Mouse (Mus musculus) frontal cortex, adult (tissue): Measurements from ENCODE around the gene Twnk.

Experiments used
- ATAC-seq: cut with Nextera tagmentation; 2 replicates; pipeline ENCODE4 v1.9.2; 2017; ENCODE audit warnings: mild to moderate bottlenecking, moderate library complexity, mixed read lengths; ENCODE audit not compliant: low TSS enrichment

Twnk gene

DNA sequence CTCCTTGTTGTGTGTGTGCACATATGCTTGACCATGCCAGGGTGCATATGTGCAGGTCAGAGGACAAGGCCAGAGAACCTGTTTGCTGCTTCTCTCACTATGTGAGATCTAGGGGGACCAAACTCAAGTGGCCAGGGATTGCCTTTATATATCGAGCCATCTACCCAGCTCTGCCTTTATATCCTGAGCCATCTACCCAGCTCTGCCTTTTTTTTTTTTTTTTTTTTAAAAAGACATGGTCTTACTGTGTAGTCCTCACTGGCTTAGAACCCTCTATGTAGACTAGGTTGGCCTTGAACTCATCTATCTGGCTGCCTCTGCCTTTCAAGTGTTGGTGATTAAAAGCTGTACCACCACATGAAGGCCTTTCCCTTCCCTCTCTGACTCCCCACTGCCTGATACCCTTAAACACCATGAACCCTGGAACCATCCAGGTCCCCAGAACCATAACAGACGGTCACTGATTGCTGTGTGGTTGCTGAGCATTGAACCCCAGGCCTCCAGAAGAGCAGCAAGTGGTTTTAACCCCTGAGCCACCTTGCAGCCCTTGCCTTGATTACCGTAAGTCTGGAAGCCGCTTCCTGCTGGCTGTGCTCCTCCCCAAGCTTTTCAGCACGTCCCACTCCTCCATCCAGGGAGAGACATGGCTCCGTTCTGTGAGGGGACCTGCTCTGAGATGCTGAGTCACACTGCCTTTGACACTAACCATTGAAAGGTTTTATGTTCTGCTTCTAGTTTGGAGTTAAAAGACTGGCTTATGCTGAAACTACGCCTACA lies 1.5 kb upstream of the Twnk start:
- no peak for ATAC-seq

DNA sequence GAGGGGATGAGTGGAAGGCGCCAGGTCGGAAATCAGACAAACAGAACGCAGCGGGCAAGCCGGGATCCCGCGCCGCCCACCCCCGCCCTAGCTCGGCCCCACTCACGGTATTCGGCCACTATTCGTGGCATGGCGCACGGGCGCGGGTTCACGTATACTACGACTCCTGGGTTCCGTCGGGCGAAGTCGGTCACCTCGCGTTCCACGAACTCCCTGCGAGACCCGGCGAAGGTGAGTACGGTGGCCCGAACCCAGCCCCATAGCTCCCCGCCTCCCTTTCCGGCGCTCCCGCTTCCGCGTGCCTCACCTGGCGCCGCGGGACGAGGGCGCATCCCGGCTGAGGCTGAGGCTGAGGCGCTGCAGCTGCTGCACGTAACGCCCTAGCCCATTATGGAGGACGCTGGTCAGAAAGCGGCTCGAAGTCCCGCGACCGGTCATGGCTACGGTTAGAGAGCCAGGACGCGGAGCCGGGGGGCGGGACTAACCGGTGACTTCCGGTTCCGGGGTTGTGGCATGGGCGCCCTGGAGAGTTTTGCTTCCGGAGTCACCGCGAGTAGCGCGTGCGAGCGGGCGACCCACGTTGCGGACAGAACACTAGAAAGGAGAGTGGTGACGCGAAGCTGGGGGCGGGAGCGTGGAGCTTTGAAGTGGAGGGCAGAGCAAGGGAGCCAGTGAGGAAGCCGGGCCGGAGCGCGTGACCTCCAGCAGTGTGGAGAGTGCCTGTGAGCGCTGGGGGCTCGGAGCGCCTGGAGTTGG lies 672 bp downstream of the Twnk start, which contains the start of gene Mrpl43:
TSS of gene Mrpl43 (minus strand) at position 486 of the 756 bp plus-strand sequence.
- peak; percentile 90 for ATAC-seq

DNA sequence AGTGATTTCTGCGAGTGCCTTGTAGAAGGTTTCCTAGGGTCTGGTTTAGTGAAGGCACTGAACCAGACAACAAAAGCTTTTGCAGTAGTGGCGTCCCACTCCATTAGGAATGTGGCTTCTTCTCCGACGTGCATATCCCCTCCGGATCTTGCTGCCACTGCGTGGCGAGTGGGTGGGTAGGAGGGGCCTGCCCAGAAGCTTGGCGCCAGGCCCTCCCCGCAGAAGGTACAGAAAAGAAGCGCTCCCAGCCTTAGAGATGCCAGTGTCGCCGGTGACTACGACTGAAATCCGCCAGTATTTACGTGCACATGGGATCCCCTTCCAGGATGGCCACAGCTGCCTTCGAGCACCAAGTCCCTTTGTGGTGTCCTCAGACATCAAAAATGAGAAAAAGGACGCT lies 1.6 kb downstream of the Twnk start:
- no peak for ATAC-seq

DNA sequence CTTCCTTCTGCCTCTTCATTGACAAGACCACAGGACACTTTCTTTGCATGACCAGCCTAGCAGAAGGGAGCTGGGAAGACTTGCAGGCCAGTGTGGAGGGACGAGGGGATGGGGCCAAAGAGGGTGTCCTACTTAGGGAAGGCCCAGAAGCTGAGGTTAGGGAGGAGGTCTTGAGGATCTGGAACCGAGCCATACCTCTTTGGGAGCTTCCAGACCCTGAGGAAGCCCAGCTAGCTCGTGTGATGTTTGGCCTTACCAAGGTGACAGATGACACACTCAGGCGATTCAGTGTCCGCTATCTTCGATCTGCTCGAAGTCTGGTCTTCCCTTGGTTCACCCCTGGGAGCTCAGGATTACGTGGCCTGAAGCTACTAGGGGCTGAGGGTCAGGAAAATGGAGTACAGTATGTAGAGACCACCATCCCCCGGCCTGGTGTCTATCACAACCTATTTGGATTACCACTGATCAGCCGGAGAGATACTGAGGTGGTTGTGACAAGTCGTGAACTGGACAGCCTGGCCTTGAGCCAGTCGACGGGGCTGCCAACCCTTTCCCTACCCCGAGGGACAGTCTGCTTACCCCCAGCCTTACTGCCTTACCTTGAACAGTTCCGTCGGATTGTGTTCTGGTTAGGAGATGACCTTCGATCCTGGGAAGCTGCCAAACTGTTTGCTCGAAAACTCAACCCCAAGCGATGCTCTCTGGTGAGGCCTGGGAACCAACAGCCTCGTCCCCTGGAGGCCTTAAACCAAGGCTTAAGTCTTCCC lies 2.1 kb downstream of the Twnk start:
- ATAC-seq = no peak

DNA sequence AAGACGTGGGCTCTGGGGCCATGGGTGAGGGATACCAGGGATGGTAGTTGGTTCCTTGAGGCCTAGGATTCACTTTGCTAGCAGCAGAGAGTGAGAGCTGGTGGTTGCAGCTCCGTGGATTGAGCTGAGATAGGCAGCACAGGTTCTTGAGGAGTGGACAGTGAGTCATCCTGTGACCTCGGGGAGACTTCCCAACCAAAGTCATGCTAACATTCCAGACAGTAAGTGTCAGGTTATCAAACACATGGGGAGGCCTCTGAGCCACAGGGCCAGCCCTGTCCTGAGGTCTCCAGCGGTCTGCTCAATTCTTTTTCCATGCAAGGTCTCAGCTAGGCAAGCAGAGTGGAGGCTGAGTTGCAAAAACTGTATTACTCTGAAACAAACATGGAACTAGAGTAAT lies 5.2 kb downstream of the Twnk start:
- ATAC-seq = no peak

DNA sequence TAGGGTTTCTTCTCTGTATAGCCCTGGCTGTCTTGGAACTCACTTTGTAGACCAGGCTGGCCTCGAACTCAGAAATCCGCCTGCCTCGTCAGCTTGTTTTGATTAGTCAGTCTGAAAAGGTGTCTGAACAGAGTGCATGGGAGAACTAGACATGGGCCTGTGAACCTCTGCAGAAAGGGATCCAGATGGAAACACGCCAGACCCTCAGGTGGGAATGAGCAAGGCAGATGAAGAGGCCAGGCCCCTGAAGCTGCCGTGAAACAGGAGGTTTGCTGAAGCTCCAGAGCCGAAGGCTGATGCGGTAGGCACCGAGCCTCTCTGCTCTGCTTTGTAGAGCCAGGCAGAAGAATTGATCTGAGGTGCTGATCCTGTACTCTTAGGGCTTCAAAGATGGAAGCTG lies 6.8 kb downstream of the Twnk start:
- no peak for ATAC-seq

DNA sequence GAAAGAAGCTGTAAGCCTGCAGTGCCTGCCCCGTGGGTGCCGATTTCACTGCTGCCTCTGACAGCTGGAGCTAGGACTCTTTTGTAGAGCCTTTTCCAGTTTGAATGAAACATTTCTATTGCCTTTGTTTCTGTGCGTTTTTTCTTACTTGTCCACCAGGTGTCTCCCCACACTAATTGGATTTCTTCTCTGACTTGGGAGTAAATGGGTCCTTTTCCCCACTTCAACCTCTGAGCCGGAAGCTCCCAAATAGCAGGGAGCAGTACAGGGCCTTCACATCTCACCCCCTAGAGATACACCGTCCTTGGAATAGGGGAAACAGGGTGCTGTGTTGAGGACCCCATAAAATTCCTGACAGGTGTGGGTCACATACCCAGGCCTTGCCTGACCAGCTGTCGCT lies 7.2 kb downstream of the Twnk start:
- ATAC-seq = peak; percentile 7; the same call in 1 of the 2 replicates

DNA sequence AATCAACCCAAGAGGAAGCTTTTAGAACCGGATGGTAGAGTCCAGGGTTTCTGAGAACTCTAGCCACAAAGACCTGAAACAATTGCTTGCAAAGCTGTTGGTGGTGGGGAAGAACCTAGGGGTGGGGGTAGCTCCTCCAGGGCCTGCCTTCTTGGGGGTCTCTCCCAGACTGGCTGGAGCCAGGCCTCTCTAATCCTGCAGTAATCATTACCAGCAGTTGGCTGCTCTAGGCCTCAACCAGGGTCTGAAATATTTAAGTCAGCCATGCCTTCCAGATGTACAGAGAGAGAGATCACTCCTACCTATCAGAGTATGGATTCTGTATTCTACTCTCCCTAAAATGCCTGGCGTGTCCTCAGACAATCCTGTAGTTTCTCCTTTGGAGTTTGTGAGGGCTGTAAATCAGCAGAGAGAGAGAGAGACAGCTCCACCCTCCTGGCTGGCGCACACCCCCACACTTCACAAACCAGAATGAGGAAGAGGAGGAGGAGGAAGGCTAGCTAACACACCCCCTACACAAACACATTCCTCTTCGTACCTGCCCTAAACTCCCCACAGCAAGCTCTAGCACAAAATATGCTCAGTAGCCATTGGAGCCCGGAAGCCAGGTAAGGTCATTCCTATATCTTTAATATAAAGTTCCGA lies 8.2 kb downstream of the Twnk start:
- no peak for ATAC-seq

DNA sequence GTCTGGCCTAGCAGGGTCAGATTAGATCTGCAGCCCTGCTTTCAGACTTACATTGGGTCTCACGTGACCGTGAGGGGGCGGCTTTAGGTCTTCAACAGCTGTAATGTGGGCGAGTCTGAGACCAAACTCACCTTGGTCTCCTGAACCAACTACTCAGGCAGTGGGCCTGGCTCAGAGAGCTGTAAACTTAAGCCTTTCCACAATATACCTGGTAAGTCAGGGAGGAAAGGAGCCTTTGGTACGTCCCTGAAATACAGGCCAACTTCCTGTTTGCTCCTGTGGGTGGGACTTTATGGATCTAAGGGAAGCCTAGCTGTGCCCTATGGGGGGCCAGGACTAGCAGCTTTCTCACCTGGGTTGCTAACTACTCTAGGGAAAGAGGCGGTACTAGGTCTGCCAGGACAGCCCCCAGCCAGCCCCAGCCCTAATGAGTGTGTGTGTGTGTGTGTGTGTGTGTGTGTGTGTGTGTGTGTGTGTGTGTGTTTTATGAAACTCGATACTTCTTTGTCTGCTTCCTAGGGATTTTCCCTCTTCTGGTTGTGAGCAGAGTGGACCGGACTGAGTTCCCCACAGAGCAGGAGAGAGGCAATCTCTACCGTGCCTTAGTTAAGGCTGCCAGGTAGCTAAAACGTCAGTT lies 9.0 kb downstream of the Twnk start, which contains the start of gene Lzts2:
TSS of gene Lzts2 (plus strand) at position 80 of the 637 bp plus-strand sequence.
- no peak for ATAC-seq

DNA sequence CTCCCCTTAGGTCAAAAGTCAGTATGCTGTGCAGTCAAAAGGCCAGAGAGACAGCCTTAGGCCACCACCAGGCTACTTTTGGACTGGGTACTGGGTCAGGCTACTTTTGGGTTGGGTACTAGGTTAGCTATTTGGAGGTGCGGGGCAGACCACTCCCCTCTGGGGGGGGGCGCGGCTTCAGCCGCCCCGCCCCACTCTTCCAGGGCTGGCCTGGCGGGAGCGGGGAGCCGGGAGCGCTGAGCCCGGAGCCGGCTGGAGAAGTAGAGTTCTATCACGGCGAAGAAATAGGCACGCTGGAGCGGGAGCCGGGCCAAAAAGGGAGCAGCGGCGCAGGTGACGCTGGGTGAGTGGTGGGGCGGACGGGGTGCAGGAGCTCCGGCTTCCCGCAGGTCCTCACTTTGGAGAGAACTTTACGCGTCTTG lies 9.5 kb downstream of the Twnk start:
- no peak for ATAC-seq

DNA sequence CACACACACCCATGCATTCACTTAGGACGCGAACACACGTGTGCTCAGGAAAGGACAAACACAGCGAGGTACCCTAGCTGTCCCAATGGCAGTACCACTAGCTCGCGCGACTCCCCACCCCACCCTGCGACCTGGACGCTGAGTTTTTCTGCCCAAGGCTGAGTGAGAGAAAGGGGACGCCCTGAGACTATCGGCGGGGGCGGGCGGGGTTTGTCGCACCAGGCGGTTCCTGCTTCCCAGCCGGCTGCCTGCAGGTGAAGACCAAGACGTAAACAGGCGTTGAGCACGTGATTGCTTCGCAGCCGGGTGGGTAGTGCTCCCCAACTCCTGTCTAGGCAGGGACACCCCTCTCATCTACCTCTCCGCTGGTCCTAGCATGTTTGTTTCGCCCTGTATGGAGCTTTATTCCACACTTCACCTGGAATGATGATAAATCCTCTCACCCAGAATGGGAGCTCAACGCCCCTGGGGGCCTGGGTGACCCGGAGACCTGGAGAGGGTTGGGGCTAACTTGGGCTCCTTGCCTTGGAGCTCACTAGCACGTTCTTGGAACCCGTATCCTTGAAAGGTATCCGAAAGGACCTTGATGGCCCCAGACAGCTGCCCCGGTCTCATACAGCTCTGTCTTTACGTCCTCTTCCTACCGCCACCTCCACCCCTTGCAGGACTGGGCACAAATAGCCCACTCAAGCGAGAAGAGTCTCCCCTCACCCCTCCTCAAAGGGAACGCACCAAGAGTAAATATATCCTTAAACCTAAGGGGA lies 10.2 kb downstream of the Twnk start:
- 0 out of 2 replicates have a peak, but pooled peaks have one; percentile 0 for ATAC-seq

DNA sequence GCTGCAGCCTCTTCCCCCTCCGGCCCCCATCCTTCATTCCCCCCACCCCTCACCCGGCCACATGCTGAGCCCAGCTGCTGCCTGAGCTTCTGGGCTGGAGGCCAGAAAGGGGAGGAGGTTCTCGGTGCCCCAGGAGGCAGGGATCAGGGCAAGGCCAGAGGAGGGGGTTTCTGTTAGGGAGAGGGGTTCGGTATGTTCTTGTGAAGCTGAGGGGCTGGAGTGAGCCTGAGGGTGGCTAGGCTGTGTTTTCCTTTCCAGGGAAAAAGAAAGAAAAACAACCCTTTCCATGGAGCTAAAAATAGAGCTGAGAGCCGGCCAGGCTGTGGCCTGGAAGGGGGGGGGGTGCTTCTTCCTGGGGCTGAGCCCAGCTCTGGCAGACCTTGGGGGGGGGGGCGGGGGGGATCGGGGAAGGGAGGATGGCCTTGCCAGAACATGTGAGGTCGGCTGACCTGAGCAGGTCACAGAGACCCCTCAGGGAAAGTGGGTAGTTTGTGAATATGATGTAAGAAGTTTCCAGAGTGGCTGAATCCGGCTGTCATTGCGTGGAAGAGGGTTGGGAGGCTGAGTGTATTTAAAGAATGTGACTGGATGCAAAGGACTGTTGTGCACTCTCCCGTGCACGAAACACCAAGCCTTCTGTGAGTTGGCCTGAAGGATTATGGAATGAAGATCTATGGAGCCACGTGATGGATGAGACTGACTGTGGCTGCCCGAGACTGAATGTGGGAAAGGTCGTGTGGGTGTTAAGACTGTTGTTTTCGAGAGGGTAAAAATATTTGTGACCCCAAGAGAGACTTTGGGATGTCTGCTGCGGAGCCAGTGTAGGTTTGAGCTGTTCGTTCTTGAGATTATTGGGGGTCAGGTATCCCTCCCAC lies 11.1 kb downstream of the Twnk start:
- ATAC-seq = peak; percentile 58

DNA sequence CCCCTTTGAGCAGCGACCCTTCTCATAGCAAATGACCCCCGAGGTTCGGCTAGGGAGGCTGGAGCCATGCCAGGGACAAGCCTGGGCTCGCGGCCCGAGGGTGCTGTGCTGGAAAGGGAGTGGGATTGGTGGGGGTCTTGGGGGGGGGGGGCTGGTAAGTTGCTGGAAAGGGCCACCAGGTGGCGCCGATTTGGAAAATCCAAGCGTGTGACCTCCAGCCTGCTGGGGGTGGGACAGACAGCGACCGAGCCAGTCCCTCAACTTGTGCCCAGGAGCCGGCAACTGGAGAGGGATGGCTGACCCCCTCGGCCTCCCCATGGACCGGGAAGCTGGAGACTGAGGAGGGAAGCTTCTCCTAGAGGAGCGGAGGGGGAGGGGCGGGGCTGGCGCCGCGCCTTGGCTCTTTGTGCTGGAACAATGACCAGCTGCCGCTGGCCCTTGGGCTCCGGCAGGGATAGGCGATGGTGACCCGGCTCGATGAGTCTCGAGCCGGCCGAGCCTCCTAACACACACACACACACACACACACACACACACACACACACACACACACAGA lies 11.8 kb downstream of the Twnk start:
- ATAC-seq = no peak

DNA sequence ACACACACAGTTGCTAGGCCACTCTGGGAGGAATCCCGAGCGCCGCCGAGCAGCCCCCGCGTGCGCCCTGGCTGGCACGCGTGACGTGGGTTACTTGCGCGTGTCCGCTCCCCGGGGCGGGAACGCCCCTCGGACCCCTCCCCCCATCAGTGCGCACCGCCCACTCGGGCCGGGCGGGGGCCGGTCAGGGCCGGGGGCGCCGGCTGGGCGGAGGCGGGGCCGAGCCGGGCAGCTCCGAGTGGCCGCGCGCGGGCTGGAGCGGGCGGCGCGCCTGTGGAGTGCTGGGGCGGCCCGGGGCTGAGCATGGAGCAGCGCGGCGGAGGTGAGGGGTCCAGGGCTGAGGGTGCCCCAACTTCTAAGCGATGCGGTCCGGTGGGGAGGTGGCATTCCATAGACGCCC lies 12.4 kb downstream of the Twnk start:
- ATAC-seq = no peak

DNA sequence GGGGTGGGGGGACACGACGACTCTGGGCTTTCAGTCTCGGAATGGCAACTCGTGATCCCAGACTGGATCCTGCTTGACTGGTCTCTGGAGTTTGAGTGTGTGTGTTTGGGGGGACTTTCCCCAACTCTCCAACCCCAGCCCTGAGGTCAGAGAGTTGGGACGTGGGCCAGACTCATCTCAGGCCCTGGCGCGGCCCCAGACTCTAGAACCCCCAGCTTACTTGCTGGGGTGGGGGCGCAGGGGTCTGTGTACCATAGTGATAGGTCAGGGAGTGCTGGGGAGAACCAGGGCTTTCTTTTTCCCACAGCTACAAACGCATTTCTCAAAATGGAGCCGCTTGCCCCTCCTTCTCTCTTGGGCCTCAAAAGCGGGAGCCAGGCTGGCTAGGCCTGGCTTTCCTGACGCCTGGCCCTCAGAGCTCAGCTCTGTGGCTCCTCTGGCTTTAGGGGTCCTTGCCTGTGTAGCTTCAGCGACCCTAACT lies 12.9 kb downstream of the Twnk start:
- no peak for ATAC-seq

DNA sequence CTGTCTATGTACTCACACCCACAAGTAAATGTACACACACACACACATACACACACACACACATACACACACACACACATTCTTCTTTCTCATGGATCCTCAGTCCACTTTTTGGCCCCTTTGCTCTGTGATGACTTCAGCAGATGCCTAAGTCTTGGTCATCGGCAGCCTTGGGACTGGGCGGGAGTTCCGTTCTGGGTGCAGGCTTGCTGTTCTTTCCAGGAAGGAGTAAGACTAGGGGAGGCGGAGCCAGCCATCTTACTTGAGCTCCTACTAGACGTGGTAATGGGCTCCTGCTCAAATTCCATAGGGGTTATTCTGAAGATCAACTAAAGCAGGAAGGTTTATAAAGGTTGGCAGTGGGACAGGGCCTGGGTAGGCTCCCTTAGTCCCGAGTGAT lies 14.9 kb downstream of the Twnk start:
- ATAC-seq = no peak

DNA sequence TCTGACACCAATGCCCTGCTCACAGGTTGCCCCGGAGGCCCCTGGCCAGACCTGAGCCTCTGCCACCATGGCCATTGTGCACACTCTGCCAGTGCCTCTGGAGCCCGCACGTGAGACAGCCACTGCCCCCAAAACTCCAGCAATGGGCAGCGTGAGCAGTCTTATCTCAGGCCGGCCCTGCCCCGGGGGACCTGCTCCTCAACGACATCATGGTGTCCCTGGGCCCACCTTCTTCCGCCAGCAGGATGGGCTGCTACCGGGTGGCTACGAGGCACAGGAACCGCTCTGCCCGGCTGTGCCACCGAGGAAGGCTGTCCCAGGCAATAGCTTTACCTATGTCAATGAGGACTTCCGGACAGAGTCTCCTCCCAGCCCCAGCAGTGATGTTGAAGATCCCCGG lies 15.9 kb downstream of the Twnk start:
- ATAC-seq = no peak

DNA sequence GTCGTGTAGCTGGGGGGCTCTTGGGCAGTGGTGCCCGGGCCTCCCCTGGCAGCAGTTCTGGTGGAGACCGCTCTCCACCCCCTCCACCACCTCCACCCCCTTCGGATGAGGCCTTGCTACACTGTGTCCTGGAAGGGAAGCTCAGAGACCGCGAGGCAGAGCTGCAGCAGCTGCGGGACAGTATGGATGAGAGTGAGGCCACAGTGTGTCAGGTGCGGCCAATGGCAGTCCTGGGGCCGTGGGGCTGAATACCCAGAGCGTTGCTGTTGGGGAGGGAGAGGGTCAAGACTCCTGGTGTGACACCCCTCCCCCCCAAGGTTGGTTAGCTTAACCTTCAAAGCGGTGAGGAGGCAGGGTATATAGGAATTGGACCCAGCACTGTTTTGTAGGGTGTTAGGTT lies 18.5 kb downstream of the Twnk start:
- ATAC-seq = no peak

DNA sequence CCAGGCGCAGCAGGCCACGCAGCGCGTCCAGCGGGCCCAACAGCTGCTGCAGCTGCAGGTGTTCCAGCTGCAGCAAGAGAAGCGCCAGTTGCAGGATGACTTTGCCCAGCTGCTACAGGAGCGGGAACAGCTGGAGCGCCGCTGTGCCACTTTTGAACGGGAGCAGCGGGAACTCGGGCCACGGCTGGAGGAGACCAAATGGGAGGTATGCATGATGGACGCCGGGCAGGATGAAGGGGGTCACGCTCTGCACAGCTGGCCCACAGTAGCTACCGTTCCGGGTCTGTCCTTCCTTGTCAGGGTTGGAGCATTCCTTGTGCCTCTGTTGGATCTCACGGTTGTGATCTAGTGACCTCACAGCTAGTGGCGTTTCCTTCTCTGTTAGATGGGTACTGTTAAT lies 19.3 kb downstream of the Twnk start:
- no peak for ATAC-seq
